Mouse (Mus musculus) erythroblast, embryonic 14.5 days (primary cell): Measurements from ENCODE around the gene Psmb3.

Experiments used
- GATA1 ChIP-seq: IDR thresholded peaks from 2 replicates; pipeline ENCODE4 v1.6.1; 2012; ENCODE audit warnings: low read length, inconsistent platforms, mixed read lengths
- TAL1 ChIP-seq: IDR thresholded peaks from 3 replicates; pipeline ENCODE4 v1.6.1; 2012; ENCODE audit warnings: low read length, inconsistent platforms, mixed read lengths

DNA sequence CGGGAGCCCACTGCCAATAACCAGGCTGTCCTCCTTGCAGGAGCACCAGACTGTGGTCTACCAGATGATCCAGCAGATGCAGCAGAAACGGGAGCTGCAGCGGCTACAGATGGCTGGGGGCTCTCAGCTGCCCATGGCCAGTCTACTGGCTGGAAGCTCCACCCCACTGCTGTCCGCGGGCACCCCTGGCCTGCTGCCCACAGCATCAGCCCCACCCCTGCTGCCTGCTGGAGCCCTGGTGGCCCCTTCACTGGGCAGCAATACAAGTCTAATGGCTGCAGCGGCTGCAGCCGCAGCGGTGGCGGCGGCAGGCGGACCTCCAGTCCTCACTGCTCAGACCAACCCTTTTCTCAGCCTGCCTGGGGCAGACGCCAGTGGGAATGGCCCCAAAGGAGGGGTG lies 22.8 kb upstream of the Psmb3 start:
- TF ChIP-seq GATA1 (no peak), TAL1 (no peak)
